Mouse (Mus musculus) adrenal gland (tissue): ENCODE measurements around the gene Gm7075.

Experiments used
- intact Hi-C: fragments of 180-260 bp; cut with DNase I; formaldehyde crosslinking; loops from one replicate; pipeline ENCODE4 v1.15.1; 2025

Gene Gm7075

DNA sequence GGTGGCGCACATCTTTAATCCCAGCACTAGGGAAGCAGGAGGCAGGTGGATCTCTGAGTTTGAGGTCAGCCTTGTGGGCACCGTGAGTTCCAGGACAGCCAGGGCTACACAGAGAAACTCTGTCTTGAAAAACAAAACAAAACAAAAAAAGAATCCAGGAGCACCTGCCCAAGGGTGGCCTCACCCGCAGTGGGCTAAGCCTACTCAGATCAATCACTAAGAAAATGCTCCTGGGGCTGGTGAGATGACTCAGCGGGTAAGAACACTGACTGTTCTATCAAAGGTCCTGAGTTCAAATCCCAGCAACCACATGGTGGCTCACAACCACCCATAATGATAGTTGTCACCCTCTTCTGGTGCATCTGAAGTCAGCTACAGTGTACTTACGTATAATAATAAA, 45.3 kb downstream of the Gm7075 start:
- intact Hi-C loops = no loop called here
